Mouse (Mus musculus) bone marrow macrophage, adult 2 months (primary cell): ENCODE measurements around the gene Ddc.

Experiments used
- CTCF ChIP-seq: IDR thresholded peaks from 2 replicates; pipeline ENCODE4 v1.5.1; 2012; ENCODE audit warnings: low read depth, mild to moderate bottlenecking, low read length, moderate library complexity
- POLR2A ChIP-seq: IDR thresholded peaks from 2 replicates; pipeline ENCODE4 v1.6.1; 2012; ENCODE audit warnings: mild to moderate bottlenecking, low read depth, low read length, borderline replicate concordance

DNA sequence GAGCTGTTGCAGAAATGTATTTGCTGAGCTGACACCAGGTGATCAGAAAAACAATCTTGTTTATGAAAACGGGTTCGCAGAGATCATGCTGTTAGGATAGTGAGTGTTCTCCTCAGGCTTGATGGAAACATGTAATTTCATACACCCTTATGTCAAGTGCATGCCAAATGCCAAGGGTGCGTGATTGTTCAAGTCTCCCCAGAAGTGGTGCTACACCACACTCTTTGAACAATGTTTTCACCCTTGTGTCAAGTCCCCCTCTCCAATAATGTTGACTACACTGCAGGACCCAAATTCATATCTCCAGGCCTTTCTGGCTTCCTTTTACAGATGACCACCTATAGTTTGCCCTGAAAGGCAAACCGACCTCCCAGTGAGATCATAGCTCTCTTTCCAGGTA, 49.5 kb downstream of the Ddc start:
- no peak for TF ChIP-seq CTCF
- no peak for TF ChIP-seq POLR2A
